Mouse (Mus musculus): ENCODE data around the gene Col28a1.

DNA sequence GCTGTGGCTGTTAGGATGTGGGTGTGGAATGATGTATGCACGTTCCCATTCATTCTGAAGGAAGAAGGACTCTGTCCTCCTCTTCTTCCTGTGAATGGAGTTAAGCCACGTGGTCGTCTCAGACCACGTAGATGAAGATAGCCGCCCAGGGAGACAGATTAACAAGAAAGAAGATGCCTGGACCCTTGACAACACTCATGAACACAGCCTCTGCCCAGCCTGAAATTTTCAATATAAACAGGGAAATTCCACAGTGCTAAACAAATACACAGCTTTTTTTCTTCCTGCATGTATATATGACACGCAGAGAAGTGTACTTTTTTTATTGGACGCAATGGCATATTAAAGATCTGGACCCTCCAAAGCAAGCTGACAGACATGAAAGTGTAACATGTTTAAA is 98.9 kb downstream of the Col28a1 start:
- TF ChIP-seq GATA1 (IDR thresholded peaks at IDR 0.05; ENCODE audit: low read length), result no peak
- TF ChIP-seq TAL1 (IDR thresholded peaks at IDR 0.05; ENCODE audit: low read length), result no peak

Measured in erythroblast, embryonic 14.5 days (primary cell).